Mouse (Mus musculus) forebrain, embryonic 11.5 days (tissue): ENCODE results near the gene Actl6a. TPM values are rescaled to one million over a fixed set of nuclear protein-coding genes. Genes with fewer than 3 reads are reported as not detected.

Source experiments
- ATAC-seq: fragments of 200-750 bp; cut with Nextera tagmentation; replicated peaks from 2 replicates; pipeline ENCODE4 v1.8.0; 2017; ENCODE audit warnings: moderate TSS enrichment; ENCODE audit not compliant: low FRiP score
- DNase-seq: peaks from one replicate; pipeline ENCODE4 v3.0.0-alpha.2; 2017; ENCODE audit warnings: low spot score
- H3K27ac ChIP-seq: fragments of 300-500 bp; sonication (generic); 2 replicates; pipeline ENCODE4 v1.5.1; 2014; ENCODE audit warnings: low read depth, low read length
- H3K27me3 ChIP-seq: fragments of 300-500 bp; sonication (generic); 2 replicates; pipeline ENCODE4 v1.6.1; 2014; ENCODE audit warnings: mild to moderate bottlenecking, low read length, mixed read lengths; ENCODE audit not compliant: control insufficient read depth, insufficient read depth
- H3K36me3 ChIP-seq: fragments of 300-500 bp; sonication (generic); 2 replicates; pipeline ENCODE4 v1.6.1; 2014; ENCODE audit warnings: mild to moderate bottlenecking, low read length, moderate library complexity, mixed read lengths; ENCODE audit not compliant: control insufficient read depth, insufficient read depth
- H3K4me1 ChIP-seq: fragments of 300-500 bp; sonication (generic); replicated peaks from 2 replicates; pipeline ENCODE4 v1.6.1; 2014; ENCODE audit warnings: low read length, mixed read lengths; ENCODE audit not compliant: control insufficient read depth, insufficient read depth
- H3K4me2 ChIP-seq: fragments of 300-500 bp; sonication (generic); 2 replicates; pipeline ENCODE4 v1.6.1; 2014; ENCODE audit warnings: low read depth, mild to moderate bottlenecking, low read length, moderate library complexity, mixed read lengths; ENCODE audit not compliant: severe bottlenecking
- H3K4me3 ChIP-seq: fragments of 300-500 bp; sonication (generic); 2 replicates; pipeline ENCODE4 v1.5.1; 2014; ENCODE audit warnings: low read depth, low read length
- H3K9ac ChIP-seq: fragments of 300-500 bp; sonication (generic); 2 replicates; pipeline ENCODE4 v1.6.1; 2014; ENCODE audit warnings: low read length
- H3K9me3 ChIP-seq: fragments of 300-500 bp; sonication (generic); 2 replicates; pipeline ENCODE4 v1.6.1; 2016; ENCODE audit warnings: low read length, mixed read lengths; ENCODE audit not compliant: control insufficient read depth
- WGBS: fragments of 180-500 bp; shearing (Covaris S2); extraction: QIAGEN DNeasy Blood & Tissue Kit; methylation state at CpG from one replicate; pipeline ENCODE4 v1.1.7; 2014; 5-methylcytosine and 5-hydroxymethylcytosine counted together
- polyA plus RNA-seq: library from polyadenylated mRNA; unstranded; fragments of >200 nt; fragmentation: Nextera tagmentation; extraction: Ambion mirVana; gene quantifications from 2 replicates; pipeline ENCODE4 v1.2.1, GENCODE M21; 2014

Actl6a gene
- polyA plus RNA-seq, 1 experiment from 2014 or later = 280 TPM

GRCm38 (mm10) chr3:32668256-32668959, 37.7 kb upstream of the Actl6a start:
- Histone ChIP-seq H3K9me3 (no peaks in the 10 kb centered on the region), H3K4me3 (no peak overlapping the region), H3K36me3 (no peaks in the 10 kb centered on the region), H3K27ac (no peak overlapping the region), H3K9ac (no peak overlapping the region), H3K4me1 (no peaks in the 10 kb centered on the region), H3K27me3 (no peaks in the 10 kb centered on the region), H3K4me2 (no peak overlapping the region)
- WGBS = 89% methylated on average over 9 of the region's 9 CpGs
- ATAC-seq (no peak), DNase-seq (no peak)

- Histone ChIP-seq H3K27me3 (no peaks in the 10 kb centered on the region), H3K9me3 (no peaks in the 10 kb centered on the region), H3K27ac (no peak overlapping the region), H3K9ac (no peak overlapping the region), H3K36me3 (no peaks in the 10 kb centered on the region), H3K4me3 (no peak overlapping the region), H3K4me2 (no peak overlapping the region), H3K4me1 (no peaks in the 10 kb centered on the region)
- no peak for DNase-seq
- ATAC-seq = no peak
- 82% methylated on average over 6 of the region's 6 CpGs for WGBS
Observed at GRCm38 (mm10) chr3:32669211-32669610, 36.9 kb upstream of the Actl6a start.

GRCm38 (mm10) chr3:32670196-32670595, 35.9 kb upstream of the Actl6a start:
- no peak for ATAC-seq
- Histone ChIP-seq H3K9me3 (no peaks in the 10 kb centered on the region), H3K27ac (no peak overlapping the region), H3K4me3 (no peak overlapping the region), H3K4me2 (no peak overlapping the region), H3K36me3 (no peaks in the 10 kb centered on the region), H3K27me3 (no peaks in the 10 kb centered on the region), H3K4me1 (no peaks in the 10 kb centered on the region), H3K9ac (no peak overlapping the region)
- WGBS = 96% methylated on average over 4 of the region's 4 CpGs
- DNase-seq = no peak

- H3K27ac ChIP-seq = no peak overlapping the region
- H3K4me1 ChIP-seq = no peaks in the 10 kb centered on the region
- no peak overlapping the region for H3K4me2 ChIP-seq
- H3K36me3 ChIP-seq = no peaks in the 10 kb centered on the region
- H3K27me3 ChIP-seq = no peaks in the 10 kb centered on the region
- DNase-seq (no peak), ATAC-seq (no peak)
- H3K9ac ChIP-seq = no peak overlapping the region
- no peak overlapping the region for H3K4me3 ChIP-seq
- H3K9me3 ChIP-seq = no peaks in the 10 kb centered on the region
Observed at GRCm38 (mm10) chr3:32673151-32673550, 32.9 kb upstream of the Actl6a start.

- Histone ChIP-seq H3K4me2 (no peak overlapping the region), H3K4me3 (no peak overlapping the region), H3K9ac (no peak overlapping the region), H3K9me3 (no peaks in the 10 kb centered on the region), H3K36me3 (no peaks in the 10 kb centered on the region), H3K27me3 (no peaks in the 10 kb centered on the region), H3K27ac (no peak overlapping the region), H3K4me1 (no peaks in the 10 kb centered on the region)
- DNase-seq = no peak
- no peak; the same call in 1 of the 2 replicates for ATAC-seq
- WGBS = 90% methylated on average over 6 of the region's 6 CpGs
Observed at GRCm38 (mm10) chr3:32676393-32676792, 29.7 kb upstream of the Actl6a start.

GRCm38 (mm10) chr3:32682910-32683531, 23.1 kb upstream of the Actl6a start:
- H3K36me3 ChIP-seq = no peaks in the 10 kb centered on the region
- no peaks in the 10 kb centered on the region for H3K27me3 ChIP-seq
- H3K4me3 ChIP-seq = no peak overlapping the region
- WGBS = 86% methylated on average over 11 of the region's 12 CpGs
- ATAC-seq (no peak), DNase-seq (no peak)
- no peak overlapping the region for H3K27ac ChIP-seq
- no peak overlapping the region for H3K9ac ChIP-seq
- no peak overlapping the region for H3K4me2 ChIP-seq
- no peaks in the 10 kb centered on the region for H3K4me1 ChIP-seq
- no peaks in the 10 kb centered on the region for H3K9me3 ChIP-seq

GRCm38 (mm10) chr3:32684631-32685030, 21.5 kb upstream of the Actl6a start:
- H3K4me3 ChIP-seq = no peak overlapping the region
- 83% methylated on average over 3 of the region's 3 CpGs for WGBS
- H3K4me2 ChIP-seq = no peak overlapping the region
- no peaks in the 10 kb centered on the region for H3K36me3 ChIP-seq
- H3K4me1 ChIP-seq = no peaks in the 10 kb centered on the region
- no peak for DNase-seq
- H3K27ac ChIP-seq = no peak overlapping the region
- no peak overlapping the region for H3K9ac ChIP-seq
- H3K27me3 ChIP-seq = no peaks in the 10 kb centered on the region
- no peaks in the 10 kb centered on the region for H3K9me3 ChIP-seq
- no peak for ATAC-seq

GRCm38 (mm10) chr3:32686537-32686936, 19.6 kb upstream of the Actl6a start:
- 68% methylated on average over 1 of the region's 1 CpGs for WGBS
- no peaks in the 10 kb centered on the region for H3K9me3 ChIP-seq
- no peaks in the 10 kb centered on the region for H3K36me3 ChIP-seq

GRCm38 (mm10) chr3:32687156-32687555, 18.9 kb upstream of the Actl6a start:
- WGBS = 75% methylated on average over 4 of the region's 4 CpGs
- DNase-seq (no peak), ATAC-seq (no peak)
- Histone ChIP-seq H3K9me3 (no peaks in the 10 kb centered on the region), H3K36me3 (no peaks in the 10 kb centered on the region), H3K4me3 (no peak overlapping the region), H3K4me2 (no peak overlapping the region), H3K9ac (no peak overlapping the region), H3K27ac (no peak overlapping the region), H3K27me3 (no peaks in the 10 kb centered on the region), H3K4me1 (no peaks in the 10 kb centered on the region)

More at GRCm38 (mm10) chr3:32686537-32686936, 19.6 kb upstream of the Actl6a start:
- Histone ChIP-seq H3K4me3 (no peak overlapping the region), H3K27me3 (no peaks in the 10 kb centered on the region), H3K9ac (no peak overlapping the region), H3K4me2 (no peak overlapping the region), H3K27ac (no peak overlapping the region), H3K4me1 (no peaks in the 10 kb centered on the region)
- DNase-seq (no peak), ATAC-seq (no peak)
